Mouse (Mus musculus) G1E (cell line): Measurements from ENCODE around the gene Fosl2. TPM values are rescaled to one million over a fixed set of nuclear protein-coding genes. Genes with fewer than 3 reads are reported as not detected.

Source experiments
- ATAC-seq: 2 replicates; pipeline ENCODE4 v1.8.0; 2016; ENCODE audit warnings: mild to moderate bottlenecking; ENCODE audit not compliant: insufficient number of reproducible peaks, poor library complexity, low FRiP score, severe bottlenecking; ENCODE audit errors: extremely low read depth
- DNase-seq: peaks from one replicate; pipeline ENCODE4 v3.0.0; 2012; ENCODE audit warnings: low spot score
- H3K27me3 ChIP-seq: 2 replicates; pipeline ENCODE4 v1.6.1; 2012; ENCODE audit warnings: mild to moderate bottlenecking, low read length, inconsistent platforms; ENCODE audit not compliant: insufficient read depth
- H3K36me3 ChIP-seq: replicated peaks from 2 replicates; pipeline ENCODE3; 2012; ENCODE audit warnings: mild to moderate bottlenecking, inconsistent platforms
- H3K4me1 ChIP-seq: 2 replicates; pipeline ENCODE4 v1.6.1; 2012; ENCODE audit warnings: low read depth, low read length, inconsistent platforms, mixed read lengths; ENCODE audit not compliant: insufficient read depth
- H3K4me3 ChIP-seq: 2 replicates; pipeline ENCODE4 v1.5.1; 2012; ENCODE audit warnings: low read depth, mild to moderate bottlenecking, inconsistent platforms, low read length, moderate library complexity, mixed read lengths
- H3K9me3 ChIP-seq: replicated peaks from 2 replicates; pipeline ENCODE4 v1.6.1; 2012; ENCODE audit warnings: inconsistent platforms
- CTCF ChIP-seq: IDR thresholded peaks from 2 replicates; pipeline ENCODE4 v1.5.1; 2012; ENCODE audit warnings: low read depth, low read length, inconsistent platforms, mixed read lengths
- GATA1 ChIP-seq: IDR thresholded peaks from 2 replicates; pipeline ENCODE4 v1.6.1; 2012; ENCODE audit warnings: borderline replicate concordance, low read length, inconsistent platforms, mixed read lengths
- GATA2 ChIP-seq: IDR thresholded peaks from 2 replicates; pipeline ENCODE4 v1.6.1; 2012; ENCODE audit warnings: low read depth, low read length, inconsistent platforms, borderline replicate concordance
- POLR2AphosphoS5 ChIP-seq: IDR thresholded peaks from 2 replicates; pipeline ENCODE4 v1.6.1; 2012; ENCODE audit warnings: low read depth, low read length, inconsistent platforms; ENCODE audit not compliant: insufficient replicate concordance
- TAL1 ChIP-seq: conservative IDR thresholded peaks from 2 replicates; pipeline ENCODE4 v1.6.1; 2012; ENCODE audit warnings: low read depth, low read length, inconsistent platforms, mixed read lengths
- polyA plus RNA-seq: library from polyadenylated mRNA; stranded (reverse); fragments of >175 nt; gene quantifications from 2 replicates; pipeline ENCODE4 v1.2.3, GENCODE M21; 2012
- total RNA-seq, 2 experiments: library from RNA; stranded (forward) in 1 of 2; stranded (reverse) in 1 of 2; fragments of 200-1000 nt in 1 of 2; fragments of >200 nt in 1 of 2; fragmentation: Nextera tagmentation in 1 of 2; gene quantifications; 2 replicates each; pipeline ENCODE4 v1.2.3; 2014 to 2017

The Fosl2 gene
- total and polyA plus RNA-seq, 3 experiments: 0.15 to 1.8 (median 0.72) TPM

DNA sequence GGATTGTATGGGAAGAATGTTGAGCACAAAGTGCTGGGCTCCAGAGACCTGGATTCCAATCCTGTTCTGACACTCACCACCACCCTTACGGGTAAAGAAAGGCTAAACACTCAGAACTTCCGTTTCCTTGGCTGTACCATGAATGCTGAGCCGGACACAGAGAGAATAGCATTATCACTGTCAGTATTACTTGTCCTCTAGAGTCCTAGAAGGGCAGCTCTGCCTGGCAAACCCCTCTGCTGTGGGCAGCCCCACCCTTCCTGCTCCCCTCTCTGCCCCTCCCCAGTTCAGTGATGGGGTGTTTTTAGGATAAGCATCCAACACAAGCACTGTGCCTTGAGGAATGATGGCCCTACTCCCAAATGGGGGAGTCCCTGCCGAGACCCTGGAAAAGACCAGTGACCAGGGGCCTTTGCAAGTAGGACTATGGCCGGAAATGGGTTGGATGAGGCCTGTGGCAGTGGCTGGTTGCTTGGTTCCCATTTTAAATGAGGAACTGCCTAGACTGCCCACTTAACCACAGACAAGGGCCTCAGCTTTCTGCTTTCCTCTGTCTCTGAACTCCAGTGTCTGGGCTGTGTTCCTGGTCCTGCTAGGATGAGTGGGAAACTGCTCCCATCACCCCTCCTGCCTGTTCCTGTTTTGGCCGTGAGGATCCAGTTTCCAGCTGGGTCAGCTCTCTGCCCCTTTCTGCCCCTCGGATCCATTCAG, 23.2 kb upstream of the Fosl2 start:
- no peak overlapping the region for H3K4me3 ChIP-seq
- TF ChIP-seq TAL1 (no peak), POLR2AphosphoS5 (no peak), CTCF (no peak), GATA2 (no peak), GATA1 (no peak)
- ATAC-seq (no peak), DNase-seq (no peak)
- no peaks in the 10 kb centered on the region for H3K9me3 ChIP-seq
- H3K27me3 ChIP-seq: peaks cover 46% of the 10 kb centered on the region
- no peaks in the 10 kb centered on the region for H3K36me3 ChIP-seq
- no peaks in the 10 kb centered on the region for H3K4me1 ChIP-seq

GRCm38 (mm10) chr5:32120901-32121376, 14.7 kb upstream of the Fosl2 start:
- peaks cover 43% of the 10 kb centered on the region for H3K27me3 ChIP-seq
- H3K9me3 ChIP-seq: no peaks in the 10 kb centered on the region
- TF ChIP-seq CTCF: no peak
- TF ChIP-seq GATA2: no peak
- no peak for TF ChIP-seq TAL1
- TF ChIP-seq GATA1: no peak
- no peak for TF ChIP-seq POLR2AphosphoS5
- no peak for DNase-seq
- no peak overlapping the region for H3K4me3 ChIP-seq
- ATAC-seq: no peak
- H3K4me1 ChIP-seq: no peaks in the 10 kb centered on the region
- H3K36me3 ChIP-seq: no peaks in the 10 kb centered on the region

- H3K4me1 ChIP-seq: peaks cover 2% of the 10 kb centered on the region; the same call in 1 of the 2 replicates
- H3K27me3 ChIP-seq: peaks cover 44% of the 10 kb centered on the region
- no peak overlapping the region for H3K4me3 ChIP-seq
- no peak for TF ChIP-seq GATA2
- no peak for TF ChIP-seq CTCF
- TF ChIP-seq GATA1: no peak
- TF ChIP-seq TAL1: no peak
- TF ChIP-seq POLR2AphosphoS5: no peak
- H3K9me3 ChIP-seq: no peaks in the 10 kb centered on the region
- no peak for DNase-seq
- ATAC-seq: no peak
- H3K36me3 ChIP-seq: no peaks in the 10 kb centered on the region
Observed at GRCm38 (mm10) chr5:32121936-32122335, 13.7 kb upstream of the Fosl2 start.

GRCm38 (mm10) chr5:32122363-32122762, 13.2 kb upstream of the Fosl2 start:
- DNase-seq (no peak), ATAC-seq (no peak)
- Histone ChIP-seq H3K9me3 (no peaks in the 10 kb centered on the region), H3K36me3 (no peaks in the 10 kb centered on the region), H3K4me3 (no peak overlapping the region), H3K4me1 (peaks cover 2% of the 10 kb centered on the region; the same call in 1 of the 2 replicates), H3K27me3 (peaks cover 43% of the 10 kb centered on the region)
- TF ChIP-seq CTCF (no peak), POLR2AphosphoS5 (no peak), TAL1 (no peak), GATA1 (no peak), GATA2 (no peak)

GRCm38 (mm10) chr5:32124957-32125356, 10.6 kb upstream of the Fosl2 start:
- TF ChIP-seq POLR2AphosphoS5 (no peak), GATA2 (no peak), CTCF (no peak), GATA1 (no peak), TAL1 (no peak)
- H3K27me3 ChIP-seq: peaks cover 32% of the 10 kb centered on the region
- ATAC-seq (no peak), DNase-seq (no peak)
- no peaks in the 10 kb centered on the region for H3K9me3 ChIP-seq
- H3K4me1 ChIP-seq: peaks cover 2% of the 10 kb centered on the region; the same call in 1 of the 2 replicates
- H3K4me3 ChIP-seq: no peak overlapping the region
- H3K36me3 ChIP-seq: no peaks in the 10 kb centered on the region

DNA sequence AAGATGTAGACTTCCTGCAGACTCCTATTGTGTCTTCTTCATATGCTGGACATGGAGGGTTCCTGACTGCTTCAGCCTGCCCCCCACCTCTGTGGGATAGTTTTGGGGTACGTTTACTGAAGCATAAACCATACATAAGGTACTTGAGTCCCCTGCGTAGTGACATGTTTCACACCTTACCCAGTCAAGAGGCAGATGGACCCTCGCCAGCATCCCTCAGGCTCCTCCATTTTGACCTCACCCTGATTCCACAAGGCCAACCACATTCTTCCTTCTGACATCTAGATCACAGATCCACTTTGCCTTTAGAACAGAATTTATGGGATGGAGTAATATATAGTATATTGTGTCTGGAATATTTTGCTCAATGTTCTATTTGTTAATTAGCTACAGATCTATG, 8.4 kb upstream of the Fosl2 start:
- peaks cover 36% of the 10 kb centered on the region for H3K27me3 ChIP-seq
- H3K36me3 ChIP-seq: no peaks in the 10 kb centered on the region
- no peak for TF ChIP-seq GATA2
- no peak for TF ChIP-seq POLR2AphosphoS5
- no peak for TF ChIP-seq GATA1
- no peak for TF ChIP-seq TAL1
- TF ChIP-seq CTCF: no peak
- ATAC-seq (no peak), DNase-seq (no peak)
- no peak overlapping the region for H3K4me3 ChIP-seq
- H3K9me3 ChIP-seq: no peaks in the 10 kb centered on the region
- peaks cover 2% of the 10 kb centered on the region; the same call in 1 of the 2 replicates for H3K4me1 ChIP-seq
